ENCODE assay signal across 17 mouse cellular contexts in genomic region chr1:30793357-30793883, GRCm38 (mm10).
"Had no signal": no experiment of that assay in that cellular context is flagged by ENCODE, and none has a peak within 500 bp of the region (broad histone marks: within the 10 kb centered on the region; RNA-seq: fewer than 3 reads in every experiment).

No protein-coding gene starts in this region.

- H3K27me3 ChIP-seq: kidney, embryonic 15.5 days; limb, embryonic 12.5 days; liver, embryonic 13.5 days; lung, embryonic 15.5 days; megakaryocyte, embryonic 14.5 days; midbrain, embryonic 15.5 days; neural tube, embryonic 13.5 days had no signal

- H3K36me3 ChIP-seq: kidney, embryonic 15.5 days; limb, embryonic 12.5 days; liver, embryonic 13.5 days; lung, embryonic 15.5 days; midbrain, embryonic 15.5 days; neural tube, embryonic 13.5 days had no signal

- H3K4me2 ChIP-seq: kidney, embryonic 15.5 days; limb, embryonic 12.5 days; liver, embryonic 13.5 days; lung, embryonic 15.5 days; midbrain, embryonic 11.5 days; midbrain, embryonic 15.5 days; neural tube, embryonic 13.5 days had no signal

- H3K9me3 ChIP-seq: kidney, embryonic 15.5 days; limb, embryonic 12.5 days; liver, embryonic 13.5 days; lung, embryonic 15.5 days; midbrain, embryonic 15.5 days; neural tube, embryonic 13.5 days had no signal

- ATAC-seq: liver, postnatal 0 days; midbrain, embryonic 15.5 days had no signal

- H3K27ac ChIP-seq: kidney, embryonic 15.5 days; limb, embryonic 12.5 days; liver, embryonic 13.5 days; lung, embryonic 15.5 days; macrophage; midbrain, embryonic 15.5 days; neural tube, embryonic 13.5 days had no signal

- DNase-seq: kidney, postnatal 36 days; layer of hippocampus, adult 9-11 months; liver; liver, embryonic 13.5 days; liver, postnatal 0 days; lung, postnatal 14 days; retina, postnatal 1 day; right cerebral cortex, postnatal 4 days; spleen, adult 18-20 months had no signal

- H3K4me3 ChIP-seq: kidney, embryonic 15.5 days; limb, embryonic 12.5 days; liver, embryonic 13.5 days; lung, embryonic 15.5 days; megakaryocyte, embryonic 14.5 days; midbrain, embryonic 15.5 days; neural tube, embryonic 13.5 days had no signal

- H3K9ac ChIP-seq: kidney, embryonic 15.5 days; limb, embryonic 12.5 days; liver, embryonic 13.5 days; liver, postnatal 0 days; lung, embryonic 15.5 days; midbrain, embryonic 15.5 days; neural tube, embryonic 13.5 days had no signal

- H3K4me1 ChIP-seq: limb, embryonic 12.5 days; liver, embryonic 13.5 days; lung, embryonic 15.5 days; megakaryocyte, embryonic 14.5 days; midbrain, embryonic 15.5 days; neural tube, embryonic 13.5 days had no signal
